Mouse (Mus musculus) gastrocnemius, postnatal 25 days (tissue): ENCODE measurements at regions not wholly inside any gene's neighbourhood (a gene's known extent, or its start where the extent isn't known, plus 50 kb on each side); places are given as distances from the start of the nearest gene placed in this dataset.
A peak's percentile ranks its signal among the peaks of the same experiment; 100 is the strongest.

Source experiments
- DNase-seq: peaks from one replicate; pipeline ENCODE4 v3.0.0; 2022

- DNase-seq: no peak
Observed at GRCm38 (mm10) chr8:112933815-112934214, 364.0 kb downstream of the Cntnap4 start.

DNA sequence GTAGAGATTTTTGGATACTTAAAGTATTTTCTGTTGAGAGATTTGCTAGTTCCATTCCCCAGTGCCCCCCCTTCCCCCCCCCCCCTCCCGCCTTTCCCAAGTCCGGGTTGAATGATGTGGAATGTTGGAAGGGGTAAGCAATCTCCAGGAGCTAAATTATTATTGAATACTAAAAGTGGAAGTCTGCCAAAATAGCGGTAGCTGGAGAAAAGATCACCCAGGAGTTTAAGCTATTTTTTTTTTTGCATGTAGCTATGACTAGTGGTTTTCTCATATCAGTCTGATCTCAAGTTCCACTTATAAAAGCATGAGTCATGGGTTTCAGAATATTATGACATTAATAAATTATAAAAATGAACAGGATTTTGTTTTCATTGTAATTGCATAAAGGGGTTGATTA, 365.6 kb downstream of the Cntnap4 start:
- DNase-seq: no peak

- peak; percentile 16 for DNase-seq
Observed at GRCm38 (mm10) chr8:112935897-112936719, 366.3 kb downstream of the Cntnap4 start.

- DNase-seq: peak; percentile 11
Observed at GRCm38 (mm10) chr8:112972418-112972817, 402.6 kb downstream of the Cntnap4 start.

DNA sequence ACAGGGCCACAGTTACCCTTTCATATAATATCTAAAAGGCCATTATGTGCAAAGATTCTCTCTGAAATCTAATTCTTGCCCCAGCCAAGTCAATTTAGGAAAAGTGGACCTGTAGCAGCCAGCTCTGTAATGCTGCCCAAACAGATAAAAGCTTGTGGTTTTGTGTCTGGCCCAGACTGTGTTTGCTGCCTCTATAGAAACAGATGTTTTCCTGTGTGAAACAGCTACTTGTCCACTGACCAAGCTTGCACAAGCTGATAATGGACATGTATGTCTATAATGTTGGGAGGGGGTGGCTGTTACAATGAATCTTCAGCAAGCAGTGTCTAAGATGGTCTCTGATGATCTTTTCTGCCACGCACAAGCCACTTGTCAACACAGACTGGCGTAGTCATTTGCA, 405.9 kb downstream of the Cntnap4 start:
- no peak for DNase-seq

DNA sequence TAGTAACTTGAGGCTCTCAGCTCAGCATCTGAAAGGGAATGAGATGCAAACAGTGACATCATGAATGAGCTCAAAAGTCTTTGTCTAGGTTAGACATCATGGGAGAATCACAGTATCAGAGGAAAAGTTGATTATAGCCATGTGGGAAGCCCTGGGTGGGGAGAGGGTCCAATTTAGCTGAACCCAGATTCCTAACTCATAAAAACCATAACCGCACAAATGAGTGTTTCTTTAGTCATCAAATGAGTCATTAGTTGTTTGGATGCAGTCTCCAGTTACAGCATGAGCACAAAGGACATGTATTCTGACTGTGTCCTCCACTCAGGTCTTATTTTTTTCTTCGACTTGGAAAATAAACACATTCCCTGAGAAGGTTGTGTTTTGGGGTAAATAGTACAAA, 406.5 kb downstream of the Cntnap4 start:
- no peak for DNase-seq

DNA sequence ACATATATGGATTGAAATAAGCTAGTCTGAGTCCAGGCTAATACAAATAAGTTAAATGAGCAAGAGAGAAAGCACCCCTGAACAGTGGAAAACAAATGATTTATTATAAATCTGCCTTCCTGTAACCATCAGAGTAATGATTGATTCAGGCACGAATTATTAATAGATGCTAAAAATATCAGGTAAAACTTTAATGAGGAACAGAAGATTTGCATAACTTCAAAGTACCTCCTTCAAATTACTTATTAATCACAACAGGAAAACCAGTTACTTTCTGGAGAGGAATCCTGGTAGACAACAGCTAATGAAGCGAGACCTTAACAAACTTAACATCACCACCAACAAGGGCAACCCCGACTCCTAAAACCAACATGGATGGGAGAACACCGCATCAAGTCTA, 423.9 kb downstream of the Cntnap4 start:
- no peak for DNase-seq

- DNase-seq: no peak
Observed at GRCm38 (mm10) chr8:113007356-113007755, 437.5 kb downstream of the Cntnap4 start.

GRCm38 (mm10) chr8:113028880-113029279, 459.0 kb downstream of the Cntnap4 start:
- DNase-seq: no peak

DNA sequence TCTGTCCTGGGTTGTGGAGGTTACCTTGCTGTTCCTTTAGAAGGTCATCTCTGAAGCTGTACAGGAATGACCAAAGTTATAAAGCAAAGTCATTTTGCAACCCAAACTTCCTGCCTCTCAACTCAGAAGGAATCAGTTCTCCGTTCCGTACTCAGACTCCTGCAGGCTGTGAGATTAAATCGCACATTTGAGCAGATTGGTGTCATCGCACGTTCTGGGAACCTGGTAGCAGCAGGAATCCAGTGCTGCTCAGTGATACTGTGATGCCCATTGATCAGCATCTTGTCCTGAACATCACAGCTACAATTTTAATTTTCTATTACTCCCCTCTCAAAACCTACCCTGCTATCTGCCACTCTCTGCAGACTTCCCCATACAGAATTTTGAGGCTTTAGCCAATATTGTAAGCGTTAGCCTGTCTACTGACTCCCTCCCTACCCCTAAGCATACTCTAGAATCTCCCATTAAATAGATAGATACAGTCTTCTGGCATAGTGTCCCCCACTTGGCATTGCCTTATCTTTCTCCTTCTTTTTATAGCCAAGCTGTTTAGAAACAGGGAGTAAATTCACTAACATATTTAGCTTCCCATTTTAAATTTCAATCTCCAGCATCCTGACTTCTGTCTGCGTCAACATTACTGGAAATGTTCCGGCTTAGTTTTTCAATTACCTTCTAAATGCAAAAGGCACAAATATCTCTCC, 482.1 kb downstream of the Cntnap4 start:
- DNase-seq: no peak

DNA sequence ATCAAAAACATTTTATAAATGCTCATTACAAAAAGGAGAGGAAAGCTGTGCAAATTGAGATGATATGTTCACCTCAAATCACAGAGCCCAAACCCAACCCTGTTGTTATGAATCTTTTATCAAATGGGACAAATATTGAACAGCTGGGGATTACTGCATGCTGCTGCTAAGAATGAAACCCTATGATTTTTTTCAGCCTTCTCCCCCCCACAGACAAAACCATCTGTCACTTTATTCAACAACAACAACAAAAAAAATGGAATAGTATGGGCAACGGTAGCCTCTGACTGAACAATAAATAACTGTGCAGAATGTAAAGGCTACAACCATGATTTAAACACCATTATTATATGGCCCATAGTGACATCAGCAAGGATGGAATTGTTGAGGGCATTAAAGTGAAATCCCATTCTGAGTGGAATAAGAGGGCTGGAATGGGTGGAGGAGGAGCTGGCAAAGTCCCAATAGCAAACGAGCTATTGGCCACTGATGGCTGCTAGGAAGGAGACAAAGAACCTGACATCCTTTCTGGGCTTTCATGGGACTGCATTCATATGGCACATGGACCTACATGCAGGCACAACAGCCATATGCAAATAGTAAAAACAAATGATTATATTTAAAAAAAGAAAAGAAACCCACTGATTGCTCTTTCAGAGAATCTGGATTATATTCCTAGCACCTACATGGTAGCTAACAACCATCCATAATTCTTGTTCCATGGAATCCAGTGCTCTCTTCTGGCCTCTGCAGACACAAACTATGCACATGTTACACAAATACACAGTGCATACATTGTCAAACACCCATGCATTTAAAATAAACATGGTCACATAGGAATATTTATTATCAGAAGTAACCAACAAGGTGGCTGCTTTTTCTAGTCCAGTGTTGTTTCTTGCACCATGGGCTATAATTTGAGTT, 495.7 kb downstream of the Cntnap4 start:
- DNase-seq: no peak

GRCm38 (mm10) chr8:113066170-113066708, 496.4 kb downstream of the Cntnap4 start:
- no peak for DNase-seq

DNA sequence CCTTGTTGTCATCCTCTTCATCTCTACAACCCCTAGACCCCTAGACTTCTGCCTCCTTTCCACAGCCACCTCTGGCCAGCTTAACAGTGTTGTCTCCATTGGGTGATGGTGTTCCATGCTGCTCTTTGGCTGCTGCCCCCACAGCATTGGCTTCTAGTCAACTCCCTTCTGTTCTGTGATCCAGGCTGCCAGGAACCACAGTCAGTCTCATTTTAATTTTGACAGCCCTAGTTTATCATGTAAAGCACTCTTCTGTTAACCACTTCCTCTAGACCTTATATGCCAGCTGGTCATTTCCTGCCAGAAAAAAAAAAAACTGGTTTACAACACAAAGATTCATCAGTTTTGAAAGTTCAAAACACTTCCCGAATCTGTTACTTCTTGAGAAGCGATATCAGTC, 514.1 kb downstream of the Cntnap4 start:
- DNase-seq: no peak

- DNase-seq: no peak
Observed at GRCm38 (mm10) chr8:113087586-113087985, 517.7 kb downstream of the Cntnap4 start.

GRCm38 (mm10) chr8:113111665-113112064, 523.7 kb upstream of the Mon1b start:
- no peak for DNase-seq

DNA sequence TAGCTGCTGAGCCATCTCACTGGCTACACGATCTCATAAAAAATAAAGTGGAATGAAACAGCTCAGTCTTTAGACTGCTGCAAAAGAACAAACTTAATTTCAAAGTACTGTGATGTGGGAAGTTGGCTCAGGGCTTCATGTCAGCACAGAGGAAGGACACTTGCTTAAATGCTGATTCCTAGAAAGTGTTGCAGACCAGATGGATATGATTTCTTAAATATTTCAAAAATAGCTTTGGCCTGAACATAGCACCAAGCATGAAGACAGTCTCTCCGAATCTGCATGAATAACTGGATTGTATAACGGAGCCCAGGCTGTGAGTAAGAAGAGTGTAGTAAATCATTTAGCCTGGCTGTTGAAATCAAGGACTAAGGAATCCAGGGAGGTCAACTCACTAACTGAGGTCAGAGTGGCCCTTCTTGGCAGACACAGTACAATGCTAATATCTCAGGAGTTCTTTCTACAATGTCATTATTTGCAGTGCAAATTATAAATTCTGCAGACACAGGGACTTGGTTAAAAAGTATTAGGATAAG, 521.2 kb upstream of the Mon1b start:
- DNase-seq: no peak

DNA sequence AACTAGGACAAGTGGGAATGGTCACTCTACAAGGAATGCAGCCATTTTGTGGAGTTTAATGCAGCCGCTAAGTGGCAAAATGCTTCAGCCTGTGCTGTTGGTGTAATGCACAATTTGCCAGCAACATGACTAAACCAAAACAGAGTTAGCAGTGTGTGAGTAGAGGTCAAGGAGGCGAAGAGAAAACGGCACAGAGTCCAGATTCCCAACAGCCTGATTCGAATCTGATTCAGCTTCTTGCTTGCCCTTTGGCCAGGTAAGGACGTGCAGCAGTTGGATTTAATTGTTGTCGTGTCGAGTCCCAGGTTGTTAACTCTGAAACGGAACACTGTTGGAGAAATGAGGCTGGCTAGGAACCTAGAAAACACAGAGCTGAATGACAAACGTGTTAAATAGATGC, 518.1 kb upstream of the Mon1b start:
- no peak for DNase-seq

- no peak for DNase-seq
Observed at GRCm38 (mm10) chr8:113125586-113125985, 509.8 kb upstream of the Mon1b start.

- DNase-seq: no peak
Observed at GRCm38 (mm10) chr8:113137361-113137760, 498.0 kb upstream of the Mon1b start.

DNA sequence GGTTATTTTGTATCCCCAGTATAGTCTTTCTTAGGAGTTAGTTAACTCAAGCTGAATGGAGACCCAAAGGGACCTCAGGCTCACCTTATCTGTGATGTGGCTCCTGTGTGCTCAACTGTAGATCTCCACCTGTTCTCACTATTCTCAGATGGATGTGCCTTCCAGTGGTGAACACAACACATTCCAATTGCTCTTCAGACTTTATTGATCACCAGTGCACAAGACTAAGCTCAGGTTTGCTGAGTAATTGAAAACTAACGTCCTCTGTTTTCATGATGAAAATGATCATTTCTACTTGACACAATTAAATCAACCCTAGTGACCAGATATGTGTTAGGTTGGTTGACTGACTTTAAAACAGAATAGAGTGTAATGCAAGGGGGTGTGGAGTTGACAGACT, 495.4 kb upstream of the Mon1b start:
- no peak for DNase-seq

GRCm38 (mm10) chr8:113141131-113141530, 494.3 kb upstream of the Mon1b start:
- no peak for DNase-seq

DNA sequence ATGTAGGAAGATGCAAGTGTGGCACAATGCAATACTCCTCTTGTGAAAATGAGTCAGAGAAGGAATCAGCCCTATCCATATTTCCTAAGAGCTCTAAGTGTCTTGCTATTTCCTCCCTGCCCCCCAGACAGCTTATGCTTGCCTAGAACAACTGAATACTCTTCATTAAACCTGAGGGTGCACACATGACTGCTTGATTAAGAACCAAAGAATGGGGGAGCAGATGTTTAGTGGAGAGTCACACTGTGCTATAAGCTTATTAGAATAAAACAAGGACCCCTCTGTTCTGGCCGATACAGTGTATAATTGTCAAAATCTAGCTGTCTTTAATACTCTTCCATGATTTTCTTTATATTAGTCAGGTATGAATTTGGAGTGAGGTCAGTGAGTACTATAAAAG, 458.8 kb upstream of the Mon1b start:
- no peak for DNase-seq
